Mouse (Mus musculus) spleen, postnatal 10 days (tissue): Measurements from ENCODE around the gene Zfp597.

Experiments used
- DNase-seq, 2 experiments: peaks; one replicate each; pipeline ENCODE4 v3.0.0; 2021 to 2022; ENCODE audit warnings: low spot score in 2 of 2

Gene Zfp597

GRCm38 (mm10) chr16:3884201-3885064, at the start of gene Zfp597, which contains the start of gene Gm20695:
Zfp597 (minus strand) TSS chr16:3884561.
Gm20695 (plus strand) TSS chr16:3884648.
- DNase-seq = peak; percentile 95 to 96

GRCm38 (mm10) chr16:3934091-3934490, 49.7 kb upstream of the Zfp597 start:
- no peak for DNase-seq

- DNase-seq = no peak
Measured at GRCm38 (mm10) chr16:3933536-3933935, 49.2 kb upstream of the Zfp597 start.

DNA sequence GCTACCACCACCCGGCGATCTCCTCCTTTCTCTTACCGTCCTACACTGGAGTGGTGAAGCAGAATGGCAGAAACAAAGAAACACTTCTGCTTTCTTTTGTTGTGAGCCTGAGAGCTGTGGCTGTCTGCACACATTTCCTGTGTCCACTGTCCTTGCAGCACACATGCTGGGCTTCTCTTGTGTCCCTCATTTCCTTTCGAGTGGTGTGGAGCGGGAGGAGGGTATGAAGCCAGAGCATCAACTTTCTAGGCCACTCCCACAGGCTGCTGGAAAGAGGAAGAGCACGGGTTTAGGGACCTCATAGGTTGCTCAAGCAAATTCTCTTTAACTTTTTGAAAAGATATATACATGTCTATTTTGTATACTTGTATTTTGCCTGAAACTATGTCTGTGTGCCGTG, 44.8 kb upstream of the Zfp597 start:
- DNase-seq = no peak

- no peak for DNase-seq
Measured at GRCm38 (mm10) chr16:3928582-3928981, 44.2 kb upstream of the Zfp597 start.

- DNase-seq = no peak
Measured at GRCm38 (mm10) chr16:3923966-3924365, 39.6 kb upstream of the Zfp597 start.

- DNase-seq = no peak
Measured at GRCm38 (mm10) chr16:3923515-3923914, 39.2 kb upstream of the Zfp597 start.

GRCm38 (mm10) chr16:3920756-3921155, 36.4 kb upstream of the Zfp597 start:
- DNase-seq = no peak

DNA sequence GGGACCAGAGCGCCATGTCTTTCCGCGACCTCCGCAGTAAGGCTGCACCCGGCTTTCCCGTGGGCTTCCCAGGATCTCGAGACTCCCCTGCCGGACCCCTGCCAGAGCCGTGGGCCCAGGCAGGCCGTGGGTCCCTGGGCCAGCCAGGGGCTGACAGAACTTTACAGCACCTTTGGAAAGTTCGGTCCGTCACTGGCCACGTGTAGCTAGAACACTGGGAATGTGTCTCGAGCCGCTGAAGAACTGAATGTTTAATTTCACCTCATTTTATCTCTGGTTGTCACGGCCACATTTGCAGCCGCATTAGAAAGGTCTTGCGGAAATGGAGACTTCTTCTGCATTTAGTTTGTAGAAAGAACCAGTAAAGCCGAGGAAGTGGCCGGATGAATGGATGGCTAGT, 24.8 kb upstream of the Zfp597 start:
- DNase-seq = no peak

- DNase-seq = peak; percentile 88 to 93
Measured at GRCm38 (mm10) chr16:3908537-3909111, 24.3 kb upstream of the Zfp597 start, which contains the start of the genes 1700037C18Rik and Cluap1. 1700037C18Rik (minus strand) TSS chr16:3908689. Cluap1 (plus strand) TSS chr16:3908801.

DNA sequence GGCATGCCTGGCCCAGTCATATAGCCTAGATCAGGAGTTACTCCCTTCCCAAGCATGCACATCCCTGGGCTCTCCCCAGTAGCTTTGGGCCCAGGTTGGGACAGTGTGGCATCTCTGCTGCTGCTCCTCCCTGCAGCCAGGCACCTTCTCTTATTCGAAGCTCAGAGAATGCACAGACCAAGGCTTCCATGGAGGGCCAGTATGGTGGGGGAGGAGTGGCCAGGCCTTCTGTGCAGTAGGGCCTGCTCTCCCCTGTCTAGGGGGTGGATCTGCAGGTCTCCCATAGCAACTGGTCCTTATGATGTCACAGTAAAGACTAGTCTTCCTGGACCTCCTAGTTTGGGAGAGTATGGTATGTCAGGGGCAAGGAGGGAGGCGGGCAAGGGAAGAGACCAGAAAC, 23.1 kb upstream of the Zfp597 start:
- DNase-seq = no peak

GRCm38 (mm10) chr16:3896553-3896952, 12.2 kb upstream of the Zfp597 start:
- DNase-seq = no peak

DNA sequence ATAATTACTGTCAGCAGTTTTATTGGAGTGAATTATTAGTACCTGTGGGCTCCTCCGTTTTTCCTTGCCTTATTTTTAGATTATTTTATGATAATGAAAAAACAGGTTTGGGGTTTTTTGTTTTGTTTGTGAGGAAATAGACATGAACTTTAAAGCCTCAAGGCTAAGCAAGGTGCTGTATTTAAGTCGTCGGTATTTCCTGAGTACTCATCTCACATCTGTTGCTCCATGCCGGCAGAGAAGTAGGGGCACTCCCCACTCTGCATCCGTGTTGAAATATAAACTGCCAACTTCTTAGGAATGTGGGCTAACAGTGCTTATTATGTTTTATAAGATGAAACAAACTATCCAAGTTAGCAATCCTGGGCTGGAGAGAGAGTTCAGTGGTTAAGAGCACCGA, 11.7 kb upstream of the Zfp597 start:
- DNase-seq = no peak

- peak; percentile 38 to 72 for DNase-seq
Measured at GRCm38 (mm10) chr16:3895173-3895792, 10.9 kb upstream of the Zfp597 start.

DNA sequence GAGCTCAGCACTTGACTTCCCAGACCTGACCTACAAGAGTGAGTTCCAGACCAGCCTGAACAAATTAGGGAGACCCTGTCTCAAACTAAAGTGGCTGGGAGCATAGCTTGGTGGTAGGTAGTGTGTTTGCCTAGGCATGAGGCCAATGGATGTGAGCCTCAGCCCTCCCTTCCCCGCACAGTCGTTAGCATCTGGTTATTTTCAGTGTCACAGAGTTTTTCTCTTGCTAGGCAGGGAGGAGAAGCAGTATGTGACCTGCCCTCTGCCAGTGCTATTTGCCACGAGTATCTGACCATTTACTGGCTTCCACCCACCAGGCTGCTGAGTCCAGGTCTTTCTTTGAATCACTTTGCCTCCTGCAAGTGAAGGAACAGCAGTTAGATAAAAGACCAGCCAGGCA, 9.4 kb upstream of the Zfp597 start:
- DNase-seq = no peak

DNA sequence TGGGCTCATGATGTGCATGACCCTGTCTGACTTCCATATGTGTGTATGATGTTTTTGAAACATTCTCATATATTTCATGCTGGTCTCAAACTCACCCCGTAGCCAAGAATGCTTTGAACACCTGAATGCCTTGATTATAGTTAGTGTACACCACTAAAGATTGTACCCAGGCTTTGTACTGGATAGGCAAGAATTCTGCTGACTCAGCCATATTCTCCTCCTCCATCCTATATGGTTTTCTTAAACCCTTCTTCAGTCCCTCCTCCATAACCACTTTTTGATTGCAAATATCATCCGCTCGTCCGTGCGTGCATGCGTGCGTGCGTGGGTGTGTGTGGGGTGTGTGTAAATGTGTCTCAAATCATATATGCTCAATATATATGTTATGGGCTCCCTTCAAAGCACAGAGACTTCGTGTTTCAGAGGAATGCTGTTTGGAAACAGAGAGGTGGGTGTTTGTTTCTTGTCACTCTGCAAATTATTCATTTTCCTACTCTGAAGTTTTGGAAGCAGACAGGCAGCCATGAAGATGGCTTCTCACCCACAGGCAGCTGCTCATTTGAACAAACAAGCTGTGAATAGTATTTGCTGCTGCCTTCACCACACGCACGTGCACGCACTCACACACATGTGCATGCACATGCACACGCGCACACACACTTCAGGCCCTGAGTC, 7.4 kb upstream of the Zfp597 start:
- DNase-seq = no peak

- peak; percentile 21 to 28 for DNase-seq
Measured at GRCm38 (mm10) chr16:3885065-3885670, 807 bp upstream of the Zfp597 start.

DNA sequence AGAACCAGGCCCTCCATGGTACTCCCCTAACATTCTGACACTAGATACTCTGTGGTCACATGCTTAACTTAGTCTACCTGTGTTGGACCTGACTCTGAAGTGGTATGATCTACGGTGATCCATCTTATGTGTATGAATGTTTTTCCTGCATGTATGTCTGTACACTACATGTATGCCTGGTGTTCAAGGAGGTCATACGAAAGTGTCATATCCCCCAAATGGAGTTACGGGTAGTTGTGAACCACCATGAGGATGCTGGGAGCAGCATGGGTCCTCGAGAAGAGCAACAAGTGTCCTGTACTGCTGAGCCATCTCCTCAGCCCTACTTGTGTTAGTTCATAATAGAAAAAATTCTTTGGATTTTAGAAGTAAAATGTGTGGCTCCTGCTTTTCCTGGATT, 8.0 kb downstream of the Zfp597 start:
- DNase-seq = no peak

GRCm38 (mm10) chr16:3872216-3873047, 11.9 kb downstream of the Zfp597 start, which contains the start of gene Naa60:
Naa60 (plus strand) TSS chr16:3872375.
- DNase-seq = peak; percentile 73 to 88

DNA sequence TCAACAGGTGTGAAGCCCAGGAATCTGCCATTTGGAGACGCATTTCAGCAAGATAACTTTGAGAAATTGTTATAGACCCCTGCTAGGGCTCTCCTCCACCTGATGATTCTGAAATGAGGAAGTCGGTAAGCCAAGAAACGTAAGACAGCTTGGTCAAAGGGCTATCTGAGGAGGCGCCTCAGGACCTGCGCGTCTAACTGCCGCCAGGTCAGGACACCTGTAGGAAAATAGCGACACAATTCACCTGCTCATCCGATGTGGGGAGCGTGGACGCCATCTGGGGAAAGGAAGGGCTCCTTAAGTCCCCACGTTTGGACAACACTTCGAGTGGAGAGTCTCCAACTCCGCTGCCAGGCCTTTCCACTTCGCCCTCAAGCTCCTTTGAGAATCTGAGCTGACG, 12.5 kb downstream of the Zfp597 start:
- no peak for DNase-seq

GRCm38 (mm10) chr16:3859254-3859653, 25.1 kb downstream of the Zfp597 start:
- no peak for DNase-seq
